Mouse (Mus musculus): ENCODE results near the gene Gpr101.

The Gpr101 gene

DNA sequence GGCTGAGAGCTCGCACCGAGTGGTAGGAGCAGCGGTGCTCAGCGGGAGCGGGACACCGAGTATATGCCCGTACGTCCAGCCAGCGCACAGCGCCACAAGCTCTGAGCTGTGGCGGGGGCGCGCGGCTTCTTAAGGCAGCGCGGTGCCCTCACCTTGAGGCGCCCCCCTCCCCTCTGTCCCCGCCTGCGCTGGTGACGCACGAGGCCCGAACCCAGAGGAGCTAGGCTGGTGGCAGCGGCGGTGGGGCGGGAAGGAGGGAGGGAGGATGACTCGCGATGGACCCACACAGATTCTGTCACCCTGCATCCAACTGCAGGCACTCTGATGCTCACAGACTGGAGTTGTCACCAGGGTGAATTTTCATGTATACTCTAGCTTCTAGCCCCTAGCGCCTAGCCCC, at the start of gene Gpr101:
Gene Gpr101 (minus strand): TSS at position 124 of the 400 bp plus-strand sequence.
- no peak for DNase-seq (ENCODE audit: low spot score in 2 of 2)

DNA sequence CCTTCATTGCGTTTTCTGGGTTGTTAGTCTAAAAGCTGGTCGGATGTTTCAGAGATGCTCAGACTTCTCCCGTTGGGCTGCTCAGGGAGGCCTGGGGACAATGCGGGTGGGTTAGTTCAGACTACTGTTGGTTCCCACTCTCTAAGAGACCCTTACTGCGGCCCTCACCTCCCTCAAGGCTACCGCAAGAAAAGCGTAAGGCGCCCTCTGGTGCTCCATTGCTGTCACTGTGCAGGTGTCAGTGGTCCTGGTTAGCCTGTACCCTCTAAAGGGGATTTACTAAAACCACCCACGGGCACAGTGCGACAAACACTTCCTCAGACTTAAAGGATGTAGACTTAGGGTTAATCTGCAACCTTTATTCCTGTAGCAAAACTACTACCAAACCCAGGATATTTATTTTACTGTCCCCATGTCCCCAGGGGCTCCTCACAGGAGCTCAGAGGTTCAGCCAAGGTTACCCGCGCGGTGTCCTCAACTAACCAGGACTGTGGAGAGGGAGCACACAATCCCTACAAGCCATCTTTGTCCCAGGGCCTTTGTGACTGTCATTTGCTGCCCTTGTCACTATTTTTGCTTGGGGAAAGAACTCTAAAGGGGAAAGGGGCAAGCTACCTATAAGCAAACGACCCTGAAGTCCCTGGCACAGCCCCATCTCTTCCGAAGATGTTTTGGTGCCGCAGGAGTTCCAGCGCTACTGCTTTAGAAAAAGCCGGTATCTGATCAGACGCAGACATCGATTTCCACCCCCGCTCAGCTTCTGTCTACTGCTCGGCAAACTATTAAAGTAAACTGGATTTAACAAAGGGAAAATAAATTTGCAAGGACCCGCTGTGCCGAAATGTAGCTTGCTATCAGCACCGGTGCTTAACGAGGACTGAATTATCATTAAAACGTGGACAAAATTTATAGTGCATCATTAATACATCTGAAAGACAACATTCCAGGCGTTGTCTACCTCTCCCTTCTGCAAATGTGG, 17.8 kb upstream of the Gpr101 start:
- no peak for DNase-seq (ENCODE audit: low spot score in 2 of 2)

DNA sequence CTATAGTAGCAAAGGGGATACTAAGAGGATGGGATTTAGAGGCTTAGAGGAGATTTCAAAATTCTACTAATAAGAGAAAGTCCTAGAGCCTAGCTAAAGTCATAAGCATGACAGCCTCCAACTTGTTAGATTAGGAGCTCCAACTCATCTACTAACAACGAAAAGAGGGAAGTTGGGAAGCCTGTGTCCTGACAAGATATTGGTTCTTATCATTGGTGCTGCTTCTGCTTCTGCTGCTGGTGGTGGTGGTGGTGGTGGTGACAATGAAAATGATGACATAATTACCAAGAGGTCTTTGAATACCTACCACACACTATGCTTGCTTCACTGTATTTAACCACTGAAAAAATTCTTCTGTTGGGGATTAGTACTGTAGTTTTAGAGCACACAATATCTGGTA, 2.7 kb upstream of the Gpr101 start:
- no peak for DNase-seq (ENCODE audit: low spot score in 2 of 2)
